Mouse (Mus musculus): ENCODE measurements around the gene Gtpbp1.

DNA sequence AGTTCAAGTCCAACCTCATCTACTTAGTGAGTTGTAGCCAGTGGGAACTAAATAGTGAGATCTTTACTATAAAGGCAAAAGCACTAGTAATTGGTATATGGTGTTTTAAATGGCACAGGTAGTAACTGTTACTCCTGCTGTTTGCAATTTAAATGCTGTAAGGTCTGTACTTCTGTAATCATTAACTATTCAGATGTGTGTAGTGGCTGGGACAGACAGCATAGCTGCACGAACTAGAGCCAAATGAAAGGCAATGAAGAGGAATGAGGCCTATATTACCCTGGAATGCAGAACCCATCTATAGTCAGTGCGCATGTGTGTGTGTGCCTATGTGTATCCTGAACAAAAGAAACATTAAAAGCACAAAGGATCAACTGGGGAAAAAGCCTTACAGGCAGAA, 12.7 kb upstream of the Gtpbp1 start:
- TF ChIP-seq POLR2A (IDR thresholded peaks at IDR 0.05; ENCODE audit: low read depth, low read length), result no peak
- no peak for TF ChIP-seq CTCF (IDR thresholded peaks at IDR 0.05; ENCODE audit: borderline replicate concordance, insufficient read depth, low read length)

All from embryonic fibroblast, embryonic 13.5 days (primary cell).